Mouse (Mus musculus) myocyte (in vitro differentiated cells): ENCODE results near the gene Sftpd.

Source experiments
- CEBPB ChIP-seq: IDR thresholded peaks from 2 replicates; pipeline ENCODE4 v1.6.1; 2011; ENCODE audit warnings: mild to moderate bottlenecking, moderate library complexity; ENCODE audit not compliant: poor library complexity, insufficient read depth, severe bottlenecking
- E2F4 ChIP-seq: IDR thresholded peaks from one replicate; pipeline ENCODE4 v1.6.1; 2011; ENCODE audit warnings: mild to moderate bottlenecking, control low read depth, moderate library complexity; ENCODE audit not compliant: insufficient read depth
- MYOD1 ChIP-seq, 3 experiments: IDR thresholded peaks; one replicate each; pipeline ENCODE4 v1.6.1; 2011; ENCODE audit warnings: control low read depth in 2 of 3, low read depth in 2 of 3, mild to moderate bottlenecking in 2 of 3, moderate library complexity in 1 of 3; ENCODE audit not compliant: insufficient read length in 2 of 3, control insufficient read depth in 1 of 3
- POLR2A ChIP-seq: IDR thresholded peaks from one replicate; pipeline ENCODE4 v1.6.1; 2011; ENCODE audit warnings: low read depth, mild to moderate bottlenecking, control low read depth, moderate library complexity; ENCODE audit not compliant: insufficient read length
- POLR2AphosphoS2 ChIP-seq: IDR thresholded peaks from one replicate; pipeline ENCODE4 v1.6.1; 2011; ENCODE audit warnings: low read depth, control low read depth; ENCODE audit not compliant: insufficient read length
- REST ChIP-seq: IDR thresholded peaks from one replicate; pipeline ENCODE4 v1.6.1; 2011; ENCODE audit warnings: mild to moderate bottlenecking, control low read depth, moderate library complexity; ENCODE audit not compliant: insufficient read depth, insufficient read length
- SRF ChIP-seq: IDR thresholded peaks from one replicate; pipeline ENCODE4 v1.6.1; 2011; ENCODE audit warnings: low read depth; ENCODE audit not compliant: control insufficient read depth, insufficient read length
- TCF12 ChIP-seq: IDR thresholded peaks from one replicate; pipeline ENCODE4 v1.6.1; 2011; ENCODE audit warnings: mild to moderate bottlenecking, control low read depth; ENCODE audit not compliant: poor library complexity, insufficient read depth, severe bottlenecking
- USF1 ChIP-seq: IDR thresholded peaks from one replicate; pipeline ENCODE4 v1.6.1; 2011; ENCODE audit warnings: low read depth, mild to moderate bottlenecking, control low read depth, moderate library complexity

DNA sequence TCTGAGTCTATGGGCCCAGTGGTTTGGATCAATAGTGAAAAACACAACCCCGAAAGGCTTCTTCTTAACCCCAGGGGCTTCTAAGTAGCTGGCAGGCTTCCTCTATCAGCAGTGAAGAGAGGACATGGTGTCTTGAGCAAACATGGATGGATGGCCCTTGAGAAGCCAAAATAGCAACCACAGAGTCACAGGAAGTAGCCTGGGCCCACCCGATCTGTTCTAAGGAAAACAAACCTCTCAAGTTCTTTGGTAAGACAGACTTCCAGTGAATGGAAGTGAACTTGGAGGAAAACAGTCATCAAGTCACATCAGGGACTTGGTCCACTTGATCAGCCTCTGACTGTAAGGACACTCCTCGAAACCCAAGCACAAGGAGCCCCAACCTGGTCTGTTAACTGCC lies 38.0 kb downstream of the Sftpd start:
- no peak for TF ChIP-seq POLR2A
- TF ChIP-seq REST = no peak
- TF ChIP-seq POLR2AphosphoS2 = no peak
- TF ChIP-seq USF1 = no peak
- TF ChIP-seq TCF12 = no peak
- TF ChIP-seq MYOD1 (IDR thresholded peaks at IDR 0.05; ENCODE audit: control insufficient read depth in 1 of 3, insufficient read length in 2 of 3, low read depth in 2 of 3) = no peak
- TF ChIP-seq E2F4 = no peak
- TF ChIP-seq CEBPB = no peak
- no peak for TF ChIP-seq SRF
